Mouse (Mus musculus) adrenal gland (tissue): ENCODE data around the gene Fkrp.

Experiments used
- intact Hi-C: fragments of 180-260 bp; cut with DNase I; formaldehyde crosslinking; loops from one replicate; pipeline ENCODE4 v1.15.1; 2025

The Fkrp gene

DNA sequence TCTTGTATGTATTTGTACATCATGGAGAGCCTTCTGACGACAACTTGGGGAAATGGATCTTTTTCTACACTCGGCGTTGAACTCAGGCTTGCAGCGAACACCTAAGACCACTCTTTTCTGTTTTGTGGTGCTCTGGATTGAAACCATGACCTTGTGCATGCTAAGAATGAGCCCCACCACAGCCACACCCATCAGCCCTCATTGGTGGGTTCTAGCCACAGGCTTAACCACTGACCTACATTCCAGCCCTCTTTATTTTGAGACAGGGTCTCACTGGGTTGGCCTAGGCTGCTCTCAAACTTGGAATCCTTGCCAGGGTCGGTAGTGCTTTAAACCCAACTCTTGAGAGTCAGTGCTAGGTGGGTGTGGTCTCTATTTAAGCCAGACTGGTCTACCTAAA is 21.6 kb downstream of the Fkrp start:
- intact Hi-C loops, result no loop called here

DNA sequence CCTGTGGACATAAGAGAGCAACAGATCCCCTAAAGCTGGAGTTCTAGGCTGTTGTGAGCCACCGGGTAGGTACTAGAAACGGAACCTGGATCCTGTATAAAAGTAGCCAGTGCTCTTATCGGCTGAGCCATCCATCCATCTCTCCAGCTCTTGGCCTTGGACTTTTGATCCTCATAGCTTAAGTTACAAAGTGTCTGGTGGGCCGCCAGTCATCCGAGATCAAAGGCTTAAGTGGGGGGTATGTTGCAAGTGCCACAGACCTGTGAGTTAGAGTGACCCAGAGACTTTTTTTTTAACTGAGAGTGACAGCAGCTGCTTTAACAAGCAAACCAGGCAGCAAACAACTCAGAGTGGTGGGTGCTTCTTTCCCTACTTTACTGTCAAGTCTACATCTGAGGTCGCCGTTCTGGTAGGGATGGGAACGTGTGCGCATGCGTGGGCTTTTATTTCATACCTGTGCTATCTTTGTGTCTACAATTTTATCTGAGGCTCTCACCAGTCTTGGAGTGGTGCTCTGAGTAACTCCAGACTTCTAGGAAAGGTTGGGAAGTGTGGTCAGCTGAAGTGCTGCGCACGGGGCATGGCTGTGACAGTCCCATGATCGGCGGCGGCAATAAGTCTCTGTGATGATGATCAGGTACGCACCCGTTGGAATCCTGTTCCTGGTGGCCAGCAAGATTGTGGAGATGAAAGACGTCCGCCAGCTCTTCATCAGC is 23.4 kb downstream of the Fkrp start:
- intact Hi-C loops, result no loop called here

DNA sequence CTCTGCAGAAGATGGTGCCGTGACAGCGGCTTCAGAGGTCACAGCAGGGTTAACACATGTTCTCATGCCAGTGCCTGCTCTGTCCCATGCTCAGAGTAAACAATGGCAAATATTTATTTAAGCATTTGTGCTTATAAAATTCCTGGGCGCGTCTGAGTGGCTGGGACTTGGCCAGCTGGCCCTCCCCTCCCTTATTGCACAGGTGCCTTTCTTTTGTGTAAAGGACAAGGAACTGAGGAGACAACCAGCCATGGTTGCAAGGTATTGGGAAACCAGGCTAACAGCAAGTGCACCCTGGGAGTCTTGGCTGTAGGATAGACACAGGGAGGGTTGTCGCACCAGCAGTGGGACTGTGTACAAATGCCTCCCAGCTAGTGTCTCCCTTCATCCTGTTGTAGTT is 24.2 kb downstream of the Fkrp start:
- intact Hi-C loops, result no loop called here

- intact Hi-C loops, result no loop called here
These were observed 30.9 kb downstream of the Fkrp start for GRCm38 (mm10) chr7:16785541-16786083.

DNA sequence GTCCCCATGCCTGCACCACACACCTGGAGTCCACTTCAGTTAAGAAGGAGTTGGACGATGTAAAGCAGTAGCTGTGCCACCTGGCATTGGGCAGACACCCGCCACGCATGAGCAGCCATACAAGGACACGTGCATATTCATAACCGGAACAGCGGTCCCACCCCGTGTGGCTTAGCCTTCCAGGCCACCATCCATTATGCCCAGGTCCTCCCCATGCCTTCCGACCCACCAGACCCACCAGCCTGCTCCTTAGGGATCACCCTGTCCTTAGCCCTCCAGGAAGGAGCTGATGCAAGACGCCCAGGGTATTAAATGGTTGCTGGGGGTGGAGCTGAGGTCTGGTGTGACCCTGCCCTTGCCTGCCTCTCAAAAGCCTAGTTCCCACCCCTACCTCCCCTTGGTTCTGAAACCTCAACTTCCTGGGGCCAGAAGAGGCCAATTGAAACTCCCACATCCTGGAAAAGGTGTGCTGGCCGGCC is 32.0 kb downstream of the Fkrp start:
- intact Hi-C loops, result no loop called here

- intact Hi-C loops, result no loop called here
These were observed 32.6 kb downstream of the Fkrp start for GRCm38 (mm10) chr7:16783758-16784415.

GRCm38 (mm10) chr7:16783224-16783688 is 33.3 kb downstream of the Fkrp start:
- intact Hi-C loops, result no loop called here

DNA sequence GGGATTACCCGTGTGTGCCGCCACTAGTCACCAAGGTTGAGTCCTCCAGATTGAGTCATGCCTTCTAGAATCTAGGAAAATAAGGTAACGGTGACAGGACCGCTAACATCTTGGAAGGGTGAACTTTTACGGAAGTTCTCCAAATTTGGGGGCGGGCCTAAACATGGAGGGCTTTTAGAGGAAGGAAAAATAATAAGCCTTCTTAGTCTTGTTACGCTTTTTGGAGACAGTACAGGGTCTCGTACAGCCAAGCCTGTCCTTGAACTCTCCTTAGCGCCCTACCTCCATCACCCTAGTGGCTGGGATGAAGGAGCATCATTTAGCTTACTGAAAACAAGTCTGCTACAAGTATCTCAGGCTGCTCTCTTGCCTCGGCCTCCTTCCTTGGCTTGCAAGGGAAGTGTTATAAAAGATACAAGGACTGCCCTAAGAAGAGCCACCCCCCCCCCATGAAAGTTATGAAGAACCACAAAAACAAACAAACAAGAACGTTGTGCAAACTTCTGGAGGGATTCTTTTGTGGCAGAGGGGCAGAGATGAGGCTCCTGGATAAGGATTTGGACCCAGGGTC is 33.9 kb downstream of the Fkrp start:
- intact Hi-C loops, result no loop called here

DNA sequence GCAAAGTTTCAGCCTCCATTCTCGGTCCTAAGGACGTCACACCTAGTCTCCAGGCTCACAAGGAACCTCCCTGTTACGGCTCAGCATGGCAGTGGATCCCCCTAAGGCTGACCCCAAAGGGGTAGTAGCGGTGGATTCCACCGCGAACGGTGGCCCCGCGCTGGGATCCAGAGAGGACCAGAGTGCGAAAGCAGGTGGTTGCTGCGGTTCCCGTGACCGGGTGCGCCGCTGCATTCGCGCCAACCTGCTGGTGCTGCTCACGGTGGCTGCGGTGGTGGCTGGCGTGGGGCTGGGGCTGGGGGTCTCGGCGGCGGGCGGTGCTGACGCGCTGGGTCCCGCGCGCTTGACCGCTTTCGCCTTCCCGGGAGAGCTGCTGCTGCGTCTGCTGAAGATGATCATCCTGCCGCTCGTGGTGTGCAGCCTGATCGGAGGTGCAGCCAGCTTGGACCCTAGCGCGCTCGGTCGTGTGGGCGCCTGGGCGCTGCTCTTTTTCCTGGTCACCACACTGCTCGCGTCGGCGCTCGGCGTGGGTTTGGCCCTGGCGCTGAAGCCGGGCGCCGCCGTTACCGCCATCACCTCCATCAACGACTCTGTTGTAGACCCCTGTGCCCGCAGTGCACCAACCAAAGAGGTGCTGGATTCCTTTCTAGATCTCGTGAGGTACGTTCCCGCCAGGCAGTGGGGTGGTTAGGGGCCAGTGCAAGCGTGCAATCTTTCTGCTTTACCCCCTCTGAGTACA is 34.5 kb downstream of the Fkrp start:
- intact Hi-C loops, result no loop called here

DNA sequence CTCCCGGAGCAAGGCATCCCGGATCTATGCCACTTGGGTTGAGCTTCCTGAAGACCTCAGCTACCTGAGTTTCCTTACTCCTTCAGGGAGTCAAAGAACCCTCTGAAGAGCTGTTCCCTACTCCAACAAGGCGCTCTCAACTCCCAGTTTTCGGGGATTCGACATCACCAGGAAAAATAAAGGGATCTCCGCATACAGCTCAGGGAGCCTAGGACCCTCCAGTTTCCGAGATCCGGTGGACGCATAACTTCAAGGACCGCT is 35.0 kb downstream of the Fkrp start:
- intact Hi-C loops, result no loop called here

DNA sequence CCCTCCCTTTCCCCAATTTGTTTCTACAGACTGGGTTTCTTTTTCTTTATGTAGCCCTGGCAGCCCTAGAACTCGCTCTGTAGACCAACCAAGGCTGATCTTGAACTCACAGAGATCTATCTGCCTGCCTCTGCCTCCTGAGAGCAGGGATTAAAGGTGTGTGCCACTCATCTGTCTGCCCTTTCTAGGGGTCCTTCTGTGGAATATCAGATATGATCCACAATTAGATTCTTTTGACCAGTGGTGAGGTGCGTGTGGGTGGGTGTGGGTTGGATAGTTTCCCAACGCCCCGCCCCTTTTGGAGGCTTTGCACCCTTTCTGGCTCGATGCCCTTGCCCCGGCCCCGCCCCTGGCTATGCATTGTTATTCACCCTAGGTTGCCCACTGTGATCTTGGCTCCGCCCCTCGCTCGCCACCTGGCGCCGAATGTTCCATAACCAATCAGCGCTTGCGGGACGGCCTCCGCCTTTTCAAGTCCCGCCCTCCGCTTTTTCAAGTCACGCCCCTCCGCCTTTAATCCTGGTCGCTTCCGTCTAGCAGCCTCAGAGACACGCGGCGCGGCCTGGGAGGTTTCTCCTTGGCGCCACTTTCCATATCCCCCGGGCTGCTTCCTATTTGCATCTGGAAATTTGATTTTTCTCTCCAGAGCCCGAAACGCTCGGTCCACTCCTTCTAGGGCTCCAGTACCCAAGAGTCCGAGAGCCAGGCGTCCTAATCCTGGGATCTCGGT is 35.5 kb downstream of the Fkrp start, which contains the start of gene Slc1a5:
Slc1a5 (plus strand) TSS at position 516 of the 730 bp plus-strand sequence.
- intact Hi-C loops, result no loop called here

GRCm38 (mm10) chr7:16780076-16780475 is 36.5 kb downstream of the Fkrp start:
- intact Hi-C loops, result no loop called here

GRCm38 (mm10) chr7:16775888-16776287 is 40.6 kb downstream of the Fkrp start:
- intact Hi-C loops, result no loop called here

DNA sequence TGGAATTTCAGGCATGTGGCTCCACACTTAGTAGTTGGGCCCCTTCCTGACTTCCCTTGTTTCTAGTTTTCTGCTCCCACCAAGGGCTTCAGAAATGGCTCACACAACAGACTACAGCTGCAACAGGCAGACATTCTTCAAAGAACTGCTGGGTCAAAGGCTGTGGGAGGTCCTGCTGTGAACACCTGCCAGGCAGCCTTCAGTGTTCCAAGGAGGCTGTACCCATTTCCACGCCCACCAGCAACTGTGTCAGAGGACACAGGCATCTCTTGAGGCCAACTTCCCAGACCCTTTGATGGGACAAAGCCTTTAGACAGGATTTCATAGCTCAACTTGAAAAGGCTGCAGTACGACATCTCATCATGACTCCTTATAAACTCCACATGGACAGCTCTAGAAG is 50.1 kb downstream of the Fkrp start:
- intact Hi-C loops, result no loop called here

DNA sequence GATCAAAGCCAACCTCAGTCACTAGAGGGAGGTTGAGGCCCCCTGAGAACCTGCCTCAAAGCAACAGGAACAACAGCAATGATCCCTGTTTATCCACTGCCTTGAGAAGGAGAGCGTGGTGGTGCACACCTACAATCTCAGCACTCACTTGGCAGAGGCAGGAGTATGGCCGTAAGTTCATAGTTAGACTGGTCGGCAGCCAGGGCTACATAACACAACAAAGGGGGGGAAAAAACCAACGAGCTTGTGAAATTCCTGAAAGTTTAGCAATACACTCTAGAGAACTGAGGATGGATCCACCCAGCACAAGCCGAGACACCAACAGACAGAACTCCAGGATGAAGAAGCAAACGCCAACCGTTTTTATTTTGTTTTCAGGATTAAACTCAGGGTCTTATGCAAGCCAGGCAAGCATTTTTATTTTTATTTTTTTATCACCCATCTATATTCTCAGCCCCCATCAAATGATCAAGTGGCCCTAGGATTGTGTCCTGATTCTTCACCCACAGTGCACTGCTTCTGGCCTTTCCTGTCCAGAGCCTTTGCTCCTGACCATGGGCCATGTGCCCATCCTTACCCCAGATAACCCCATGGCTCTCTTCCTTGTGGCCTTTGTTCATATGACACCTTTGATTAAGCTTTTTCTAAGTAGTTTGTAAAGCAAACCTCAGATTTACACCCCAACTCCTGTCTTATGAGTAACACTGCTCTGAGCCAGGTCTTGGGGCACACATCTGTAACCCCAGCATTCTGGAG is 52.9 kb downstream of the Fkrp start:
- intact Hi-C loops, result no loop called here

DNA sequence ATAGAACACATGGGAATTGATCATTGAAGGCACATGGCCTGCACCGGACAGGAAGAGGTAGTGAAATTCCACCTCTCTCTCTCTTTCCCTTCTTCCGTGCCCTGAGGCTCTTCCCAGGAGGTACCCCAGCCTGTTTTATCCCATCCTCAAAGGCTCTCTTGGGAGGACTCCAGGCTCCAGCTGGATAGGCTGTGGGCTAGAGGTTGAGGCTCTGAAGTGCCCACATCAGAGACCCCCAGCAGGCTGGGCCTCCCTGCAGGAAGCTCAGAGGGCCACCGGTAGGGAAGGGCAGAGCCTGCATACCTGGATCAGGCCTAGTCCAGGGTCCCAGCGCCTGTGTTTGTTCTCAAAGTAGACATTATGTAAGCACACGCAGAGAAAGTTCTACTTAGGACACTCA is 54.9 kb downstream of the Fkrp start:
- intact Hi-C loops, result no loop called here

DNA sequence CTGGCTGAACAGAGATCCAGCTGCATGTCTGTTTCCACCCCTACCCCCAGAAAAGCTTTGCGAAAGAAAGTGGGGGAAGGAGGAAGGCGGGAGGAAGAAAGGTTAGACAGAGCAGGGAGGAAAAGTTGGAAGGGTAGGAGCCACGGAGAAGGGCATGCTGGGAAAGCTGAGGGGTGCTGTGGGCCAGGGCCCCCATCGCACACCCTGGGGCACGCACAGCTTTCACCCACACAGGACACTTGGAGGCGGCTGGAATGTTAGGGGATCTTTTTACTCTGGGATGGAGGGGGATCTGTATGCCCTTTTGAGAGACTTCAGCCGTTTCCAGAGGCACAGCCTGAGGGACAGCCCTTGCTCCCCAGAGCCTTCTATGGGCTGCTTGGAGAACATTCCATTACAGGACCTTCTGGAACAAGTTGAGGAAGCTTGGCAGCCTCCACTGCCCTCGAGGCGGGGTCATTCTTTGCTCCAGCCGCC is 55.5 kb downstream of the Fkrp start:
- intact Hi-C loops, result no loop called here

GRCm38 (mm10) chr7:16760292-16760691 is 56.2 kb downstream of the Fkrp start:
- intact Hi-C loops, result no loop called here
